Mouse (Mus musculus): Measurements from ENCODE around the gene Shoc2.

Shoc2 gene

DNA sequence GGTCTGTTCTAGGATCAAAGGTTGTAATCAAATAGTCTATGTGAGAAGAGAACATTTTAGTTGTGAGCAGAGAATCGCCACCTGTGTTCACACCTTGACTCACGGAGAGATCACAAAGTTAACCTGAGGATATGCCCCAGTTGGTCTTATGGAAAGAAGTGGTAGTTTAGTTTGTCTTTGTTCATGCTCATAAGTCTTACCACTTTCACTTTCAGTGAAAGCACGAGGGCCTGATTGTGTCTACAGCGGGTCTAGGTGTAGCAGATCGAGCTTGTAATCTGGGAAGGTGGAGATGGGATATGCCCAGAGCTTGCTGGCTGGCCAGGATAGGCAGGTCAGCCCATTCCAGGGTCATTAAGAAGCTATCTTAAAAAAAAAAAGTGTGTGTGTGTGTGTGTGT, 70.9 kb downstream of the Shoc2 start:
- CTCF ChIA-PET = interaction anchor here (0.6 kb wide), 1 partner anchor 15 kb away, joined by 7 read pairs; no protein-coding TSS in a partner anchor

DNA sequence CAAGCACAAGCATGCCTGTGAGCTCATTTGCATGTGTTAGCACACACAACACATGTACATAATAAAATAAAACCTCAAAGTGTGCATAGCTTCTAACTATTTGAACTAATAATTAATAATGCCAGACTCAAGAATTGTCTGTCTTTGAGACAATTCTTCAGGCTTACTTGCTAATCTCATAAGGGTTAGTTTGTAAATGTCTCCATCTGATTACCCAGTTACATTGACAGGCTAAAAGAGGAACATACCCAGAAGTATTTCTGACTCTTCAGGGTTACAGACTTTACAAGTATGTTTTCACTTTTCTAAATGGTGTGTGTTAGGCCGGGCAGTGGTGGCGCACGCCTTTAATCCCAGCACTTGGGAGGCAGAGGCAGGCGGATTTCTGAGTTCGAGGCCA, 71.4 kb downstream of the Shoc2 start:
- CTCF ChIA-PET = interaction anchor here (0.6 kb wide), 1 partner anchor 15 kb away, joined by 7 read pairs; no protein-coding TSS in a partner anchor

DNA sequence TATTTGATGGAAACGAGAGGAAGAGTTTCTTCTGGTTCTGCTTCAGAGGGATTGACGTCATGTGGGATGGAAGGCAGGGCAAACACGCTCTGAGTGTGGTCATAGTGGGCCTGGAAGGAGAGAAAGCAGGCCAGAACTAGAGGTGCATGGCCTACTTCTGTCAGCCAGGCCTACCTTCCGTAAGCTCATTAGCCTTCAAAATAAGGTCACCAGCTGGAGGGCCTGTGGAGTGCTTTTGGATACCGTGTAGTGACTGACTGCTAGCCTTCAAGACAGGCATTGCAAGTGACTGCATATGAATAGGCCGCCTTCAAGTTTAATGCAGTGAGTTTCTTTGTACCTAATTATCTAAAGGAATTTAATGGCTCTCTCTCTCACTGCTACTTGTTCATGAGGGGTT, 91.0 kb downstream of the Shoc2 start:
- CTCF ChIA-PET = interaction anchor here (0.6 kb wide), 1 partner anchor 205 kb away, joined by 3 read pairs; no protein-coding TSS in a partner anchor

DNA sequence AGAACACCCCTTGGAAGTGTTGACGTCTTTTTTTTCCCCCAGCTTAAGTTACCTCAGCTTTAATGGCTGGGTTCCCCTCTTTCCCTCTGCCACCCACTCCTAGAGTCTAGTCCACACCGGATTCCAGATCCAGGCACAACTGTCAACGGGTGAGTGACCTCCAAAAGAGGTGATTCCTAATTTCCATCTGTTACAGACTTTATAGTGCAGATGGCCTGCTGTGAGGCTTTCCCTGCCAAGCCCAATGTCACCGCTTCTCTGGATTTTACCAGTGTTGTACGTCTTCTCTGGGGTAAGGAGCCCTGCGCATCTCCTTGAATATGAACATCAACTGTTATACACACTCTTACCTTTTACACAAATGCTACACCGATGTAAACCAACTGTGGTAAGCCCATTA, 95.3 kb downstream of the Shoc2 start:
- CTCF ChIA-PET = no interaction called here

DNA sequence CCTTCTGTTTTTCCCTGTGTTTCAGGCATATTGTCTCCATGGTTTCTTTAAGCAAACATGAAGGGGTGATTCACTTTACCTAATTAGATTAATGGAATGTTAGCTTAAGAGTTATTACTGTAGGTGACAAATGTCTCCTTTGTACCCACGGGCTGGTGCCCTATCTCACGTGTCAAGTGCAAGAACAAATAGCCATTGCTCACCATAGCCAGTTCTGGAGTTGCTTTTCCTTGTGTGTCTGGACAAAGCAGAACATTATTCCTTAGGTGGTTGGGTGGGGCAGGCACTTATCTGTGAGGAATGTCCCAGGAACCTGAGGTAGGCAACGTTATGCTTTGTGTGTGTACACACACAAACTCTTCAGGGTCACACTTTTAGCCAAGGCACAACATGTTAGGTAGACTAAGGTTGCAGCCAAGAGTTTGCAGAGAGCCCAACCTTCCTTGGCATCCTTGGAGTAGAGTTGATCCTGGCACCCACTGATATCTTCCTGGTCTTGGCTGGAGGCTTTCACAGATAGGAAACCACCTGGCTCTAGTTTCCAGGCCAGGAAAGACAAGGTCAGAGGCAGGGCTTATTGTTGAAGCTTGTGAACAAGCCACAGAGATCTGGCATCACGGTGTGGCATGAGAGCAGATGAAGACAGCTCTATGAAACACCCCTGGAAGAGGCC, 96.4 kb downstream of the Shoc2 start:
- CTCF ChIA-PET = no interaction called here

DNA sequence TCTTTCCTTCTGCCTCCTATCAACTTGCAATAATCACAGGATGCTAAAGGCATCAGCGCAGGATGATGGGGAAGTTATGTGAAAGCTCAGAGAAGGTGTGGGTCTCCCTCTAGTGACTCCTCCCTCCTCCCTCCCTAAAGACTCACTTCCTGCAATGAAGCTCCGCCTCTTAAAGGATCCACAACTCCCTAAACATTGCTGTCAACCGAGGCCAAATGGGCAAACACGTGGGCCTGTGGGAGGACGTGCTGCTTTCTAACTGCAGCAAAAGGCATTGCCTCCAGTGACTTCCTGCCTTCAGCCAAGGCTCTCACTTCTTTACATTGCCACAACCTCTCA, 96.9 kb downstream of the Shoc2 start:
- CTCF ChIA-PET = no interaction called here

DNA sequence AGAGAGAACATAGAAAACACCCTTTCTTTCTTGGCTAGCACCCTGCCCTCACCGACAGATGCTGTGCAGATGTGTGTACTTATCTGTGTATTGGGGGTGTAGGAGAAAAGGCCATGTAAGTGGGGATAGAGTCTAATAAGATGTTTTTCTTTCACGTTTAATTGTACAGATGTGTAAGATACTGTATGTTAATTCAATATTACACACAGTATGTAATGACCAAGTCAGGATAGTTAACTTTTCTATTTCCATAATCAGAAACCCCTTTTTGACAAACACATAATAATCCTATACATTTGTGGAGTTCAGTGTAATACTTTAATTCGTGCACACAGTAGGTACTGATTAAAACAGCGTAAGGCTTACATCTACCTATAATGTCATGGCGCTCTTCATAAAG, 99.7 kb downstream of the Shoc2 start, which contains the start of gene Adra2a:
TSS of gene Adra2a (plus strand) at position 301 of the 400 bp plus-strand sequence.
- CTCF ChIA-PET = no interaction called here

DNA sequence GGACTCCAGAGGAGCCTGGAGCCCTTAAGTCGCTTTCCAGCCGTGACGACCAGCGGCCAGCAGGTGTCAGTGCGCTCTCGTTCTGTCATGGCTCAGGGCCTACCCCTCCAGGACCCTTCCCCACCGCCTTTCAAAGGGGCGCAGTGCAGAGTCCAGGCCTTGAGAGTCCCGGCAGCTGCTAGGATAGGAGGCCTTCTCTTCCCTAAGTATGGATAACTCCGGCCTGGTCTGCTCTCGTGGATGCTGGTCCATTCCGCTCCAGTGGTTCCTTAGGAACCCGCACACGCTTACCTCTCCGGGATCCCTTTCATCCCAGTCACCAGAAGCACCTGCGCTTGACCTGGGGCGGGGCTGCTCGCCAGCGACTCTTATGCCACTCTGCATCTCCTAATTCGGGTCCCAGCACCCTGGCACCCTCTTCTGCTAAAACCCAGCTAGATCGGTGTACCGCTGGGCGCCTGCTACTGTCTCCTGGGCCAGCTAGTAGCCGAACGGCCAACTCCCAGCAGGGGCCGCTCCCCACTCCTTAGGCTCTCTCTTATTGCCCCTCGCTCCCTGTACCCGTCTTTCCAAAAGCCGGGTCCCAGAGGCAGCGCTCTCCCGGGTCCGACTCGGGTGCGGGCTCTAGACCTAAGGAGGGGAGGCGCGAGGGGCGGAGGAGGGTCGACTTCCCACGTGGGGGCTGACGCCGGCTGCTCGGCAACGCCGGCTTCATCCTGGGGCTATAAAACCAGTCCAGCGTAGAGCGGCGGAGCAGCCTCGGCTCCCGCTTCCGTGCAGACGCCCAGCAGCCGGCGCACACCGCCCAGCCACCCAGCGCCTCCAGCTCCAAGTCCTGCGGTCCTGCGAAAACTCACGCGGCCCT, 100.6 kb downstream of the Shoc2 start:
- CTCF ChIA-PET = no interaction called here

DNA sequence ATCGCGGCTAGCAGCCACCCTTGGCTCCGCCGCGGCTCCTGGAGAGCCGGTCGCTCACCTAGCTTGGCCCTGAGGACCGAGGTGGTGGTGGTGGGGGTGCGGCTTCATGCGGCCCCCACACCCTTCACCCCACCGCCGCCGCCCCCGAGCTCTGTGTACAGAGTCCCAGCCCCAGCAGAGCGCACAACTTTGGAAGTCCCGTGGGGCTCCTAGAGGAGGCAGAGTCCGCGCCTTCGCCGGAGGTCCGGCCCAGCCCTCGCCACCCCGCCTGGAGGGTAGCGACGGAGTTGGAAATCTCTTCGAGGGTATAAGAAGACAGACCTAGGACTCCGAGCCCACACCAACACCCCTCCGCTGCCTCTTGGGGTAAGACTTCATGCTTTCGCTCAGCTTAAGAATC, 101.3 kb downstream of the Shoc2 start:
- CTCF ChIA-PET = no interaction called here

DNA sequence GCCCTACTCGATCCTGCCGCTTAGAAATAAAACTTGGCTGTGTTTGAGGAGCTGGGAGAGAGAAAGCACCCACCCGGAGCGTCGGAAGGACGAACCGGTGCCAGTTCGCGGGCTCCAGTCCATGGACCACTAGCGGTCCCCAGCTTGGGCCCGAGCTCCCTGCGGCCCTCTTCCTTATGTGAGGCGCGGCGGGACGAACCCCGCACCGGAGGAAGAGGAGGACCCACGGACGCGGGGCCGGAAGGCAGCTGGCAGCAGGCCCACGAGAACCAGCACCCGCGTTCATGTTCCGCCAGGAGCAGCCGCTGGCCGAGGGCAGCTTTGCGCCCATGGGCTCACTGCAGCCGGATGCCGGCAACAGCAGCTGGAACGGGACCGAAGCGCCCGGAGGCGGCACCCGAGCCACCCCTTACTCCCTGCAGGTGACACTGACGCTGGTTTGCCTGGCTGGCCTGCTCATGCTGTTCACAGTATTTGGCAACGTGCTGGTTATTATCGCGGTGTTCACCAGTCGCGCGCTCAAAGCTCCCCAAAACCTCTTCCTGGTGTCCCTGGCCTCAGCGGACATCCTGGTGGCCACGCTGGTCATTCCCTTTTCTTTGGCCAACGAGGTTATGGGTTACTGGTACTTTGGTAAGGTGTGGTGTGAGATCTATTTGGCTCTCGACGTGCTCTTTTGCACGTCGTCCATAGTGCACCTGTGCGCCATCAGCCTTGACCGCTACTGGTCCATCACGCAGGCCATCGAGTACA, 102.0 kb downstream of the Shoc2 start:
- CTCF ChIA-PET = interaction anchor here (0.6 kb wide), 1 partner anchor 204 kb away, joined by 3 read pairs; no protein-coding TSS in a partner anchor

DNA sequence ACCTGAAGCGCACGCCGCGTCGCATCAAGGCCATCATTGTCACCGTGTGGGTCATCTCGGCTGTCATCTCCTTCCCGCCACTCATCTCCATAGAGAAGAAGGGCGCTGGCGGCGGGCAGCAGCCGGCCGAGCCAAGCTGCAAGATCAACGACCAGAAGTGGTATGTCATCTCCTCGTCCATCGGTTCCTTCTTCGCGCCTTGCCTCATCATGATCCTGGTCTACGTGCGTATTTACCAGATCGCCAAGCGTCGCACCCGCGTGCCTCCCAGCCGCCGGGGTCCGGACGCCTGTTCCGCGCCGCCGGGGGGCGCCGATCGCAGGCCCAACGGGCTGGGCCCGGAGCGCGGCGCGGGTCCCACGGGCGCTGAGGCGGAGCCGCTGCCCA, 102.6 kb downstream of the Shoc2 start:
- CTCF ChIA-PET = interaction anchor here (0.6 kb wide), 1 partner anchor 203 kb away, joined by 3 read pairs; no protein-coding TSS in a partner anchor

DNA sequence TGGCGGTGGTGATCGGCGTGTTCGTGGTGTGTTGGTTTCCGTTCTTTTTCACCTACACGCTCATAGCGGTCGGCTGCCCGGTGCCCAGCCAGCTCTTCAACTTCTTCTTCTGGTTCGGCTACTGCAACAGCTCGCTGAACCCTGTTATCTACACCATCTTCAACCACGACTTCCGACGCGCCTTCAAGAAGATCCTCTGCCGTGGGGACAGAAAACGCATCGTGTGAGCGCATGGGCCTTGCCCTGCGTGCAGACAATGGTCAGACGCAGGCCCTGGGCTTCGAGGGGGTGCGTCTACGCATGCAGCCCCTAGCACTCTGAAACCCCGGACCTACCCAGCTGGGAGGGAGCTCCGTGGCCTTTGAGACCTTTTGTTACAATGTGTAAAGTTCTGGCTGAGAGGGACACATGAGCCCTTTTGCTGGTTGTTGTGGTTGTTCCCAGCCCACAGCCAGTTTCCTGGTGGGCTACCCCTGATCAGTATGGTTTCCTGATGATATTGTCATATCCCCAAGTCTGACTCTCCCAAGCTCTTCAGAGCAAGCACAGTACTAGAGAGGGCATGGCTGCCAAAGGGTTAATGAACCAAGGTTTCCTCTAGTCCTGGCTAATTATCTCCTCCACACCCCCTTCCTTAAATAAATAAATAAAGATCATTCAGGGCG, 103.4 kb downstream of the Shoc2 start:
- CTCF ChIA-PET = no interaction called here

DNA sequence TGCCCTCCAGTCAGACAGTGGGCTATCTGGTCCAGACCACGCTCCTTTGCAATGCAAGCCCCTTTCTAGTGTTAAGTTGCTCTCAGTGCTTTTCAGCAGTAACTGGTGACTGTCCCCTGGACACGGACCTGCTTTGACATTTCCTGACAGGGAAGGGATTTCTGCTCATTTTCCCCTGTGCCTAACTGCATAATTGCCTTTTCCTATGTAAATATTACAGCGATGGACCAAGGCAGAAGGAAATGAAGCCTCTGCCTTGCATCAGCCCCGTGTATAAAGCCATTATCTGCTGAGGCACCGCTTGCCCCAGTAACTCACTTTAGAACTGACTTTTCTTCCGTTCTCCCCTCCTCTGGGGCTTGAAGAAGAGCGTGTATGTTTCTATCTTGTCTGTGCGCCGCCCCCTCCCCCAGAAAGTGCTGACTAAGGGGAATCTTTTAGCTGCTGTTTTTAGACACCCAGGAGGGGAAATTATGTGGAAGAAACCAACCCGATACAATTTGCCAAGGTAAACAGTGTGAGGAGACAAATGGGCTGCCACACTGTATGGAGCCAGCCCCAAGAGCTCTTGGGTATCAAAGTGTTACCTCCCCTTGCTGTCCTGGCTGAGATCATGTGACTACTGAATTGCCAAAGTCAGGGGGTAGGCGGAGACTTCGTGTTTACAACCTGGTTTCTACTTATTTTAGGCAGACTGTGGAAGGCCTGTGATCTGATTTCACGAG, 104.2 kb downstream of the Shoc2 start:
- CTCF ChIA-PET = no interaction called here

DNA sequence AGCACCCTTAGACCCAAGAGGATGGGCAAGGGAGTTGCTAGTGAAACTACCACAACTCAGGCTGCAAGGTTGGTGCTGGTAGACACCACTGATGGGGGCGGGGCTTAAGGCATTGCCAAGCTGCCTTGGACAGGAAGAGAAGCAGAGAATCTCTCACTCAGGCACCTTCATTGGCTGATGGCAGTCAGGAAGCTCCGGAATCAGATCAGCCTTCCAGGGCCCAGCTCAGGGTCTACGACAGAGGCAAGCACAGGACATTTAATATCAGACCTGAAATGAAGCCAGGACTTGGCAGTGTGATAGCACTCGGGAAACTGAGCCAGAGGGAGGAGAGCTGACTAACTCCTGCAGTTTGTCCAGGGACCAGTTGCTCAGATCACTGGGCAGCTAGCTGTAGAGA, 107.5 kb downstream of the Shoc2 start:
- CTCF ChIA-PET = no interaction called here

DNA sequence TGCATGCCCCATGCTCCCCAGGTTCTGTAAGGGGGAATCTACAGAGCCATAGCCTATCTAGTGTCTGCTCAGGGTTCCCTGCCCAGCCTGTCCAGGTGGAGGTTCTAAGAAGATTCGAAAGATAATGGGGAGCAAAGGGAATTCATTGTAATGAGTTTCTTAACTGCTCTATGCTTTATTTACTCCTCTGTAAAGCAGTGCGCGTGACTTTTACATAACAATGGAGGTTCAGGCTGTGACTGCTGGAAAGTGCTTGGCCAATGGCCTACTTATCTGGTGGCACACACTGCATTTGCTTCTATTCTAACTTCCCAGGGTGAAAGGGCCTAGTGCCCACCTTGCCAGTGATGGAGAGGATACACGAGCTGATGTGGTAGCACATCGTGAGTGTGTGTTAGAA, 111.7 kb downstream of the Shoc2 start:
- CTCF ChIA-PET = no interaction called here

DNA sequence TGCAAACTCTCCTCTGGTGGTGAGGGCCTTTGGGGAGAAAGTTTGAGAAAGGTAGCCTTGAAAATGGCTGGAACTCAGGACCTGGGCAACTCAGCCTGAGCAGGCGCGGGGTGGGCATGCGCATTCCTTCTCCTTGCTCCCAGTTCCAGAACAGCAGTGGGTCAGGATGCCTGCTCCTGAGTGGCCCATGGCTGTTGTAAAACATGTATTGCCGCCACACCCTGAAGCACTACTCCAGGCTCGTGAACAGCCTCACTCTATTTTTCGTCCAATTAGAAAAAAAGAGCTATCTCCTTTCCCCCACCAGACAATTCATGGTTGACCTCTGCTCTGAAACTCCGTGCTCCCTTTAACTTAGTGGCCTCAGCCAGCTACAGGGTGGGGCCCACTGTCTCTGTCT, 124.3 kb downstream of the Shoc2 start:
- CTCF ChIA-PET = no interaction called here

DNA sequence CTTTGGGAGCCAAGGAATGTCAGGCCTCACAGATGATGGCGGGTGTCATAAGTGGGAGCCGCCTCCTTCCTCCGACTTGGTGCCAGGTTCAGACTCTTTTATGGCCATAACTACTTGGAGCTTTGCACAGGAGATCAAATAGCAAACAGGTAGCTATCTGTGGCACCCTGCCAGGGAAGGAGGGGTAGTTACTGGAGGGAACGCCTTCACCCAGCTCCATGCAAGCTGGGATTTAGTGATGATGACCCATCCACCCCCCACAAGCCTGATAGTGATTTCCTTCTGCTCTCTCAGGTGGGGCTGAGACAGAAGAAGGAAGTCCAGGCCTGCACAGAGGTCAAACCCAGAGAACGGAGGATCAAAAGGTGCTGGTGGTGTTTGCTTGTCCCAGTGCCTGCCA, 126.4 kb downstream of the Shoc2 start:
- CTCF ChIA-PET = no interaction called here

DNA sequence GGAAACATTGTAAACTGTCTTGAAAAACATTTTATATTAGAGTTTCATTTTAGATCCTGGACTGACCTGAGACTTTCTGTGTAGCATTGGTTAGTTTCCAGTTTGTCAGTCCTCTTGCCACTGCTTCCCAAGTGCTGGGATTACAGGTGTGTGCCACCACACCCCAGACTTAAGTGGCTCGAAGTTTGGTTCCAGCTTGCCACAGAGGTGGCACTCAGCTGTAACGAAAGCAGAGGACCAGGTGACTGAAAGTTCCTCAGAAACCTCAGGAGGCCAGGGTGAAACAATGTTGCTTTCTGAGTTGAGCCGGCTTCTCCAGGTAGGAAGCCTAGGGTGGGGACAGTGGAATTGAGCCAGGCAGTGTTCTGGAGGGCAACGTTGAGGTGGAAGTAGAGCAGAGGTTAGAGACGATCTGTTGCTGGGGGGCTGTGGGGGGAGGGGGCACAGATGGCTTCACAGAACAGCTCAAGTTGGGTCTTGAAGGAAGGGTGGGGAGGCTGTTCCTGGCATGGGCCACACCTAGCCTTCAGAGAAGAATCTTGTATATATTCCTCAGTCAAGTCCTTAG, 128.2 kb downstream of the Shoc2 start:
- CTCF ChIA-PET = no interaction called here

DNA sequence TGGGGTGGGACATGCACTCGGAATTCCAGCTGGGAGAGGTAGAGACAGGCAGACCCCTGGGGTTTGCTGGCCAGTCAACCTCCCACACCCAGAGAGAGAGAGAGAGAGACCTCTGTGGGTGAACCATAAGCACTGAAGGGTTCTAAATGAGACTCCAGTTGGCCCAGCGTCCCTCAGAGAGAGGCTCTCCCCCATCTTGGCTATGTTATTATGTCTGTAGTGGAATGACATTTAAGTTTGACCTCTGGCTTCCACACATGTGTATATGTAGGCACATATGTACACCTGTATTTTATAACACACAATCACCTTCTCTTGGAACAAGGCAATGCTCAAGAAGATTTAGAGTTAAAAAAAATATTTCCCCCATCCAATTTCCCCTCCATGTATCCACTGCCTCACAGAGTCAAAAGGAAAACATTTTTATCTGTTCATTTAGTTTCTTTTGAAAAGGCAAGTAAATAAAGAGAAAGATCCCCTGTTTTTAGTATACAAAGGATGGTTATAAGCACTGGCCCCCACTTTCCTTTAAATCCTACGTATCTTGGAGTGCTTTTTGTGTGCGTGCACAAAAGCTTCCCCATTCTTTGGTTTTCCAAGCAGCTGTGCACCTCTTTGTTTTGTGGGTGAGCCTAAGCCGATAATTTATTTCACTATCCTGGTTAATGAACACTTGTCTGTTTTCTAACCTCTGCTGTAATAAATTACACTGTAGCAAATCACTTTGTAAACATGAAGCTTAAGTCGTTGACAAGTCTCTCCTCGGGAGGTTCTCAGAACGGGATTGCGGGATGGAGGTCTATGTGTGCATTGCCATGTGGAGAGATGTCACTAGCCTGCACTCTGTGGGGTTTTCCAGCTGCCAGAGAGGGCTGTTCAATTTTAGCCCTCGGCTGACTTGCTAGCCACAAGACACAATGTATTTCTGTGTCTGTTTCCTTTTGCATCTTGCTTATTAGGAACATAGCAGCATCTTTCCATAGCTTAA, 132.6 kb downstream of the Shoc2 start:
- CTCF ChIA-PET = no interaction called here

DNA sequence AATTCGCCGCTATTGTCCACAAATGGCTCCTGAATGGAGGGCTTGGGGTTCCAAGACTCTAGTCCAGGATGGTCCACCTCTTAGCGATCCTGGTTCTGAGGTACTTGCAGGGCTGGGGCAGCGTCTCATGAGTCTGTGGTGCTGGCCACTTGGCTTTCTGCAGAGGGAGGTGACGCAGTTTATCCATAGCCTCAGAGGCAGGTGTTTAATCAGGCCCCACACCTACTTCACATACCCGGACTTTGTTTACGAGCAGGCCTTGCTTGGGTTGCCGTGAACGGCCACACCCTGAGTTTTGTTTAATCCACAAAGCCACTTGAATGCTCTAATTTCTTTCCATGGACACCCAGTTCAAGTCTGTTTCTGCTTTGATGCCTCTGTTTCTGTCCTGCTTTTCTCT, 137.2 kb downstream of the Shoc2 start:
- CTCF ChIA-PET = no interaction called here

Measured in spleen, embryonic (tissue).